21 mouse cellular contexts compared by ENCODE assay signal in the genomic region with DNA sequence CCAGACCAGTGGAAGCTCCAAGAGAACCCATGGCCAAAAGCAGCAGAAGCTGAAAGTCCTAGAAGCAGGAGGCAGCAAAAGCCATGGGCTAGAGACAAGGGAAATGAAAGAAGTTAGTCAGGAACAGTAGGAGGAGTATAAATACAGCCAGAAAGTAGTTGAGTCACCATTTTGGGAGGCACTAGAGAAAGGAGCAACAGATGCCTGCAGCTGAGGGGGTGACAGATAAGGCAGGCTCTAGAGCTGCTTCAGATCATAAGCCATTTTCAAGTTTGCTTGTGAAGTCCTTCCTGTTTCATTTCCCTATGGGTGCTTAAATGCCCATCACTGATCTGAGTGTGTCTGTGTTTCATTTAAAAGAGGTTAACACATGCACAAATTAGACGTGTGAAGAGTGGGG. TPM values are rescaled to one million over a fixed set of nuclear protein-coding genes. Genes with fewer than 3 reads are reported as not detected.
A peak's percentile ranks its signal among the peaks of the same experiment; 100 is the strongest.
DNase-seq lines count a peak whose midpoint lies in the region; ATAC-seq and TF ChIP-seq lines count a peak whose summit lies in the region.
"Had no signal": no experiment of that assay in that cellular context is flagged by ENCODE, and none has a peak within 500 bp of the region (broad histone marks: within the 10 kb centered on the region; RNA-seq: fewer than 3 reads in every experiment).

No protein-coding gene starts in this region.

- no peak for TF ChIP-seq CTCF in bone marrow macrophage, adult 2 months (IDR thresholded peaks at IDR 0.05; ENCODE audit: low read depth, low read length)

- peak; percentile 10 to 16 for DNase-seq in frontal cortex, postnatal 36 days (ENCODE audit: low spot score in 2 of 2)
- DNase-seq in frontal cortex, postnatal 10 days (ENCODE audit: low spot score in 2 of 2): no peak
- peak; percentile 15 for DNase-seq in 3T3-L1 (ENCODE audit: low read depth, low spot score)
- no peak for DNase-seq in kidney, postnatal 36 days
- no peak for DNase-seq in natural killer cell, adult 2 months (ENCODE audit: low spot score in 2 of 2)
- DNase-seq: adrenal gland, adult 8-10 months; cerebellum, adult 11 months; cerebellum, postnatal 10 days; gastrocnemius, postnatal 36 days; liver, postnatal 0 days; lung, postnatal 10 days; thymus, postnatal 14 days had no signal

- ATAC-seq in megakaryocyte-erythroid progenitor cell, adult 5-6 weeks (replicated peaks; ENCODE audit: low FRiP score, low TSS enrichment, poor library complexity, severe bottlenecking): 0 out of 2 replicates have a peak, but pooled peaks have one; percentile 55
- ATAC-seq: hindbrain, postnatal 0 days; intestine, postnatal 0 days; liver, postnatal 0 days had no signal

- H3K27ac ChIP-seq in bone marrow macrophage, adult 2 months (ENCODE audit: insufficient read depth, low read depth, low read length): peak overlapping the region; percentile 57
- H3K27ac ChIP-seq: embryonic facial prominence, embryonic 15.5 days; hindbrain, postnatal 0 days; limb, embryonic 10.5 days; midbrain, embryonic 10.5 days; neural tube, embryonic 12.5 days had no signal

- H3K4me3 ChIP-seq in bone marrow macrophage, adult 2 months (ENCODE audit: insufficient read depth, low read length): no peak overlapping the region
- H3K4me3 ChIP-seq: embryonic facial prominence, embryonic 15.5 days; limb, embryonic 10.5 days; midbrain, embryonic 10.5 days; neural tube, embryonic 12.5 days had no signal

- H3K4me1 ChIP-seq in bone marrow macrophage, adult 2 months (ENCODE audit: control insufficient read depth, insufficient read depth, low read length): peaks cover 9% of the 10 kb centered on the region
- H3K4me1 ChIP-seq: embryonic facial prominence, embryonic 15.5 days; limb, embryonic 10.5 days; midbrain, embryonic 10.5 days; neural tube, embryonic 12.5 days had no signal

- no peak for TF ChIP-seq POLR2A in bone marrow macrophage, adult 2 months (IDR thresholded peaks at IDR 0.05; ENCODE audit: borderline replicate concordance, low read depth, low read length)

RNA-seq across cellular contexts. Expression of gene Smc1a, which starts 51.6 kb away (rescaled TPM):
- polyA plus RNA-seq in bone marrow macrophage, adult 2 months (2012; ENCODE audit: insufficient read depth, insufficient read length, missing spikeins): 79.8 and 88.5 TPM in 2 replicates
- 127 and 155 TPM in 2 replicates for total RNA-seq in megakaryocyte-erythroid progenitor cell, adult 5-6 weeks (2014; fragmentation: Nextera tagmentation)
- total RNA-seq in megakaryocyte-erythroid progenitor cell, adult 5-6 weeks (2017): 317 and 323 TPM in 2 replicates

RNA-seq across cellular contexts. Expression of gene Ribc1, which starts 51.7 kb away (rescaled TPM):
- polyA plus RNA-seq in bone marrow macrophage, adult 2 months (2012; ENCODE audit: insufficient read depth, insufficient read length, missing spikeins): 1.4 and 2.3 TPM in 2 replicates
- total RNA-seq in megakaryocyte-erythroid progenitor cell, adult 5-6 weeks (2014; fragmentation: Nextera tagmentation): 2.2 and 2.8 TPM in 2 replicates
- 3.0 and 4.3 TPM in 2 replicates for total RNA-seq in megakaryocyte-erythroid progenitor cell, adult 5-6 weeks (2017)
- total RNA-seq: layer of hippocampus, adult 18-20 months had no signal

Comparison
In these comparisons a context has a peak if more than half of its experiments do, and no peak if none do; other contexts are left out.
1. DNase-seq: peak in frontal cortex, postnatal 36 days (2 of 2) and 3T3-L1 (single experiment); none in frontal cortex, postnatal 10 days (0 of 2), kidney, postnatal 36 days (0 of 2) and natural killer cell, adult 2 months (0 of 2).